Mouse (Mus musculus) kidney, embryonic 14.5 days (tissue): ENCODE results near the gene Ncbp1. TPM values are rescaled to one million over a fixed set of nuclear protein-coding genes. Genes with fewer than 3 reads are reported as not detected.
A peak's percentile ranks its signal among the peaks of the same experiment; 100 is the strongest.
"Not testable (repeated sequence)": the region's sequence is repeated elsewhere in the genome, so short reads cannot be mapped to it uniquely, and the experiment has no call there.

Experiments used
- ATAC-seq: fragments of 200-750 bp; cut with Nextera tagmentation; 2 replicates; pipeline ENCODE4 v1.8.0; 2017; ENCODE audit warnings: moderate number of reproducible peaks, mild to moderate bottlenecking, moderate TSS enrichment, moderate library complexity; ENCODE audit not compliant: low FRiP score, low TSS enrichment
- H3K27ac ChIP-seq: fragments of 300-500 bp; sonication (generic); 2 replicates; pipeline ENCODE4 v1.5.1; 2014; ENCODE audit warnings: low read depth, mild to moderate bottlenecking, low read length, moderate library complexity, mixed read lengths
- H3K27me3 ChIP-seq: fragments of 300-500 bp; sonication (generic); 2 replicates; pipeline ENCODE4 v1.6.1; 2014; ENCODE audit warnings: mild to moderate bottlenecking, low read length; ENCODE audit not compliant: control insufficient read depth, insufficient read depth
- H3K36me3 ChIP-seq: fragments of 300-500 bp; sonication (generic); 2 replicates; pipeline ENCODE4 v1.6.1; 2014; ENCODE audit warnings: low read length, mixed read lengths; ENCODE audit not compliant: control insufficient read depth, insufficient read depth
- H3K4me1 ChIP-seq: fragments of 300-500 bp; sonication (generic); 2 replicates; pipeline ENCODE4 v1.6.1; 2014; ENCODE audit warnings: low read length, mixed read lengths; ENCODE audit not compliant: control insufficient read depth, insufficient read depth
- H3K4me2 ChIP-seq: fragments of 300-500 bp; sonication (generic); replicated peaks from 2 replicates; pipeline ENCODE4 v1.6.1; 2014; ENCODE audit warnings: low read depth, mild to moderate bottlenecking, low read length
- H3K4me3 ChIP-seq: fragments of 300-500 bp; sonication (generic); 2 replicates; pipeline ENCODE4 v1.5.1; 2014; ENCODE audit warnings: mild to moderate bottlenecking, low read length
- H3K9ac ChIP-seq: fragments of 300-500 bp; sonication (generic); 2 replicates; pipeline ENCODE4 v1.6.1; 2014; ENCODE audit warnings: low read depth, mild to moderate bottlenecking, low read length, moderate library complexity
- H3K9me3 ChIP-seq: fragments of 300-500 bp; sonication (generic); 2 replicates; pipeline ENCODE4 v1.6.1; 2016; ENCODE audit warnings: low read length; ENCODE audit not compliant: control insufficient read depth
- WGBS: fragments of 180-500 bp; shearing (Covaris S2); extraction: QIAGEN DNeasy Blood & Tissue Kit; methylation state at CpG from one replicate; pipeline ENCODE4 v1.1.7; 2014; 5-methylcytosine and 5-hydroxymethylcytosine counted together
- polyA plus RNA-seq: library from polyadenylated mRNA; unstranded; fragments of >200 nt; fragmentation: Nextera tagmentation; extraction: Ambion mirVana; gene quantifications from 2 replicates; pipeline ENCODE4 v1.2.1, GENCODE M21; 2014

The Ncbp1 gene
- polyA plus RNA-seq, 1 experiment from 2014 or later = 106 TPM

- H3K9ac ChIP-seq = no peak overlapping the region
- no peak for ATAC-seq
- H3K4me1 ChIP-seq = no peaks in the 10 kb centered on the region
- no peak overlapping the region for H3K4me2 ChIP-seq
- H3K36me3 ChIP-seq = peaks cover 79% of the 10 kb centered on the region
- 77% methylated on average over 7 of the region's 7 CpGs for WGBS
- H3K27ac ChIP-seq = no peak overlapping the region
- no peaks in the 10 kb centered on the region for H3K27me3 ChIP-seq
- H3K9me3 ChIP-seq = no peaks in the 10 kb centered on the region
- no peak overlapping the region for H3K4me3 ChIP-seq
These were observed 43.8 kb downstream of the Ncbp1 start for GRCm38 (mm10) chr4:46182181-46182580.

- Histone ChIP-seq H3K36me3 (peaks cover 68% of the 10 kb centered on the region), H3K27ac (no peak overlapping the region), H3K9ac (no peak overlapping the region), H3K4me3 (no peak overlapping the region), H3K27me3 (no peaks in the 10 kb centered on the region), H3K4me1 (no peaks in the 10 kb centered on the region), H3K4me2 (no peak overlapping the region), H3K9me3 (no peaks in the 10 kb centered on the region)
- ATAC-seq = no peak
- 47% methylated on average over 8 of the region's 8 CpGs for WGBS
These were observed 47.0 kb downstream of the Ncbp1 start for GRCm38 (mm10) chr4:46185423-46185822.

- Histone ChIP-seq H3K36me3 (peaks cover 70% of the 10 kb centered on the region), H3K27me3 (no peaks in the 10 kb centered on the region), H3K4me1 (no peaks in the 10 kb centered on the region), H3K4me2 (no peak overlapping the region), H3K27ac (no peak overlapping the region), H3K4me3 (no peak overlapping the region), H3K9ac (no peak overlapping the region), H3K9me3 (no peaks in the 10 kb centered on the region)
- no peak for ATAC-seq
- 84% methylated on average over 9 of the region's 9 CpGs for WGBS
These were observed 47.5 kb downstream of the Ncbp1 start for GRCm38 (mm10) chr4:46185890-46186289.

- no peaks in the 10 kb centered on the region for H3K4me1 ChIP-seq
- H3K4me3 ChIP-seq = no peak overlapping the region
- no peaks in the 10 kb centered on the region for H3K9me3 ChIP-seq
- ATAC-seq = no peak
- 81% methylated on average over 3 of the region's 3 CpGs for WGBS
- no peaks in the 10 kb centered on the region for H3K27me3 ChIP-seq
- H3K4me2 ChIP-seq = no peak overlapping the region
- no peak overlapping the region for H3K27ac ChIP-seq
- peaks cover 70% of the 10 kb centered on the region for H3K36me3 ChIP-seq
- H3K9ac ChIP-seq = no peak overlapping the region
These were observed 48.1 kb downstream of the Ncbp1 start for GRCm38 (mm10) chr4:46186466-46186865.

GRCm38 (mm10) chr4:46192011-46192410 is 53.6 kb downstream of the Ncbp1 start:
- H3K4me3 ChIP-seq, H3K9me3 ChIP-seq, H3K27me3 ChIP-seq, H3K4me2 ChIP-seq, H3K4me1 ChIP-seq, ATAC-seq, H3K27ac ChIP-seq, H3K9ac ChIP-seq: not testable (repeated sequence)
- peaks cover 28% of the 10 kb centered on the region; the same call in 1 of the 2 replicates for H3K36me3 ChIP-seq

GRCm38 (mm10) chr4:46195781-46196487 is 57.5 kb downstream of the Ncbp1 start, which contains the start of gene Xpa:
Gene Xpa, minus strand, starts transcription at chr4:46196311.
- no peaks in the 10 kb centered on the region; the same call in 1 of the 2 replicates for H3K4me1 ChIP-seq
- H3K27me3 ChIP-seq = no peaks in the 10 kb centered on the region
- WGBS = under 1% methylated on average over 54 of the region's 70 CpGs
- peak within 1 kb of the TSS; percentile 68 for H3K27ac ChIP-seq
- peak within 1 kb of the TSS; percentile 90 for H3K4me3 ChIP-seq
- no peaks in the 10 kb centered on the region for H3K9me3 ChIP-seq
- H3K36me3 ChIP-seq = peaks cover 5% of the 10 kb centered on the region; the same call in 1 of the 2 replicates
- H3K9ac ChIP-seq = peak within 1 kb of the TSS; percentile 91
- peak within 1 kb of the TSS; percentile 80 for H3K4me2 ChIP-seq
- peak; percentile 94 for ATAC-seq

- Histone ChIP-seq H3K9ac (peak overlapping the region; percentile 23; the same call in 1 of the 2 replicates), H3K27ac (no peak overlapping the region), H3K4me3 (peak overlapping the region; percentile 90), H3K4me2 (peak overlapping the region; percentile 80), H3K27me3 (peaks cover 3% of the 10 kb centered on the region; the same call in 1 of the 2 replicates), H3K36me3 (no peaks in the 10 kb centered on the region), H3K4me1 (no peaks in the 10 kb centered on the region; the same call in 1 of the 2 replicates), H3K9me3 (no peaks in the 10 kb centered on the region)
- 51% methylated on average over 6 of the region's 6 CpGs for WGBS
- ATAC-seq = peak; percentile 28; the same call in 1 of the 2 replicates
These were observed 58.1 kb downstream of the Ncbp1 start for GRCm38 (mm10) chr4:46196513-46196912.

GRCm38 (mm10) chr4:46198064-46198463 is 59.7 kb downstream of the Ncbp1 start:
- no peak overlapping the region for H3K4me2 ChIP-seq
- peaks cover 9% of the 10 kb centered on the region; the same call in 1 of the 2 replicates for H3K27me3 ChIP-seq
- peaks cover 4% of the 10 kb centered on the region; the same call in 1 of the 2 replicates for H3K4me1 ChIP-seq
- H3K4me3 ChIP-seq = no peak overlapping the region
- H3K9ac ChIP-seq = no peak overlapping the region
- no peak for ATAC-seq
- 77% methylated on average over 5 of the region's 5 CpGs for WGBS
- no peaks in the 10 kb centered on the region for H3K9me3 ChIP-seq
- no peak overlapping the region for H3K27ac ChIP-seq
- no peaks in the 10 kb centered on the region for H3K36me3 ChIP-seq

- Histone ChIP-seq H3K27me3 (peaks cover 13% of the 10 kb centered on the region; the same call in 1 of the 2 replicates), H3K4me1 (peaks cover 4% of the 10 kb centered on the region; the same call in 1 of the 2 replicates), H3K9me3 (no peaks in the 10 kb centered on the region; the same call in 1 of the 2 replicates), H3K9ac (no peak overlapping the region), H3K36me3 (no peaks in the 10 kb centered on the region), H3K27ac (no peak overlapping the region), H3K4me3 (no peak overlapping the region), H3K4me2 (peak overlapping the region; percentile 52)
- WGBS = 8% methylated on average over 7 of the region's 7 CpGs
- peak; percentile 68 for ATAC-seq
These were observed 63.6 kb downstream of the Ncbp1 start for GRCm38 (mm10) chr4:46201834-46202561.
